Mouse (Mus musculus) stomach, postnatal 0 days (tissue): Measurements from ENCODE around the gene Mak. TPM values are rescaled to one million over a fixed set of nuclear protein-coding genes. Genes with fewer than 3 reads are reported as not detected.
"Not testable (repeated sequence)": the region's sequence is repeated elsewhere in the genome, so short reads cannot be mapped to it uniquely, and the experiment has no call there.

Experiments used
- ATAC-seq: fragments of 200-750 bp; cut with Nextera tagmentation; 2 replicates; pipeline ENCODE4 v1.8.0; 2017; ENCODE audit not compliant: low FRiP score, low TSS enrichment
- DNase-seq: peaks from one replicate; pipeline ENCODE4 v3.0.0-alpha.2; 2016; ENCODE audit warnings: low spot score
- H3K27ac ChIP-seq: fragments of 300-500 bp; sonication (generic); replicated peaks from 2 replicates; pipeline ENCODE4 v1.5.1; 2014; ENCODE audit warnings: mild to moderate bottlenecking, control low read depth
- H3K27me3 ChIP-seq: fragments of 300-500 bp; sonication (generic); 2 replicates; pipeline ENCODE4 v1.6.1; 2014; ENCODE audit warnings: low read length; ENCODE audit not compliant: control insufficient read depth, insufficient read depth
- H3K36me3 ChIP-seq: fragments of 300-500 bp; sonication (generic); 2 replicates; pipeline ENCODE4 v1.6.1; 2014; ENCODE audit warnings: low read length, mixed read lengths; ENCODE audit not compliant: control insufficient read depth, insufficient read depth
- H3K4me1 ChIP-seq: fragments of 300-500 bp; sonication (generic); replicated peaks from 2 replicates; pipeline ENCODE4 v1.6.1; 2014; ENCODE audit warnings: antibody characterized with exemption; ENCODE audit not compliant: control insufficient read depth, insufficient read depth
- H3K4me2 ChIP-seq: fragments of 300-500 bp; sonication (generic); replicated peaks from 2 replicates; pipeline ENCODE4 v1.6.1; 2014; ENCODE audit warnings: low read depth, mild to moderate bottlenecking, control low read depth, moderate library complexity
- H3K4me3 ChIP-seq: fragments of 300-500 bp; sonication (generic); 2 replicates; pipeline ENCODE4 v1.5.1; 2014; ENCODE audit warnings: low read depth, low read length, control low read depth
- H3K9ac ChIP-seq: fragments of 300-500 bp; sonication (generic); 2 replicates; pipeline ENCODE4 v1.6.1; 2014; ENCODE audit warnings: mild to moderate bottlenecking, low read length, control low read depth, mixed read lengths
- H3K9me3 ChIP-seq: fragments of 300-500 bp; sonication (generic); 2 replicates; pipeline ENCODE4 v1.6.1; 2016; ENCODE audit warnings: low read length; ENCODE audit not compliant: control insufficient read depth
- CTCF ChIP-seq: IDR thresholded peaks from 2 replicates; pipeline ENCODE4 v1.5.1; 2016; ENCODE audit warnings: antibody characterized with exemption, low read depth, mild to moderate bottlenecking, moderate library complexity
- EP300 ChIP-seq: optimal IDR thresholded peaks from 2 replicates; pipeline ENCODE3; 2016; ENCODE audit warnings: antibody characterized with exemption
- WGBS: fragments of 180-500 bp; shearing (Covaris S2); extraction: QIAGEN DNeasy Blood & Tissue Kit; methylation state at CpG from one replicate; pipeline ENCODE4 v1.1.7; 2014; 5-methylcytosine and 5-hydroxymethylcytosine counted together
- polyA plus RNA-seq: library from polyadenylated mRNA; unstranded; fragments of >200 nt; fragmentation: Nextera tagmentation; extraction: Ambion mirVana; gene quantifications from 2 replicates; pipeline ENCODE4 v1.2.1, GENCODE M21; 2015

Gene Mak
- polyA plus RNA-seq, 1 experiment from 2014 or later = 0.24 TPM

- H3K27me3 ChIP-seq, H3K9ac ChIP-seq, H3K4me2 ChIP-seq, H3K9me3 ChIP-seq, H3K27ac ChIP-seq, H3K4me3 ChIP-seq, ATAC-seq, DNase-seq, H3K4me1 ChIP-seq, H3K36me3 ChIP-seq: not testable (repeated sequence)
- TF ChIP-seq CTCF = peak; percentile 18; the same call in 1 of the 2 replicates
- 68% methylated on average over 4 of the region's 4 CpGs for WGBS
These were observed 91.8 kb downstream of the Mak start for GRCm38 (mm10) chr13:40987608-40988303.

GRCm38 (mm10) chr13:40986081-40986480 is 93.4 kb downstream of the Mak start:
- TF ChIP-seq EP300 (no peak), CTCF (no peak)
- no peak overlapping the region for H3K4me2 ChIP-seq
- H3K4me3 ChIP-seq = no peak overlapping the region
- no peak overlapping the region for H3K9ac ChIP-seq
- 89% methylated on average over 5 of the region's 5 CpGs for WGBS
- H3K27ac ChIP-seq = no peak overlapping the region
- no peak for ATAC-seq
- no peaks in the 10 kb centered on the region for H3K9me3 ChIP-seq
- H3K27me3 ChIP-seq = no peaks in the 10 kb centered on the region
- H3K4me1 ChIP-seq = no peaks in the 10 kb centered on the region
- no peak for DNase-seq
- no peaks in the 10 kb centered on the region for H3K36me3 ChIP-seq

- no peak for ATAC-seq
These were observed 96.7 kb downstream of the Mak start for GRCm38 (mm10) chr13:40982759-40983158.

GRCm38 (mm10) chr13:40979321-40979720 is 100.2 kb downstream of the Mak start:
- Histone ChIP-seq H3K4me1 (no peaks in the 10 kb centered on the region), H3K9me3 (no peaks in the 10 kb centered on the region), H3K4me3 (no peak overlapping the region), H3K4me2 (no peak overlapping the region), H3K36me3 (no peaks in the 10 kb centered on the region), H3K9ac (no peak overlapping the region), H3K27ac (no peak overlapping the region), H3K27me3 (no peaks in the 10 kb centered on the region)
- TF ChIP-seq EP300 = no peak
- peak; percentile 62 for TF ChIP-seq CTCF
- WGBS = 40% methylated on average over 2 of the region's 2 CpGs
- no peak for ATAC-seq
- DNase-seq = no peak

More at GRCm38 (mm10) chr13:40982759-40983158, 96.7 kb downstream of the Mak start:
- Histone ChIP-seq H3K4me2 (no peak overlapping the region), H3K27ac (no peak overlapping the region), H3K9me3 (no peaks in the 10 kb centered on the region), H3K4me1 (no peaks in the 10 kb centered on the region), H3K27me3 (no peaks in the 10 kb centered on the region), H3K9ac (no peak overlapping the region), H3K36me3 (no peaks in the 10 kb centered on the region), H3K4me3 (no peak overlapping the region)
- 63% methylated on average over 1 of the region's 1 CpGs for WGBS
- TF ChIP-seq EP300 (no peak), CTCF (no peak)
- no peak for DNase-seq

GRCm38 (mm10) chr13:40978652-40979051 is 100.9 kb downstream of the Mak start:
- H3K27ac ChIP-seq = no peak overlapping the region
- H3K9ac ChIP-seq = no peak overlapping the region
- ATAC-seq (peak; percentile 59; the same call in 1 of the 2 replicates), DNase-seq (peak; percentile 23)
- H3K27me3 ChIP-seq = no peaks in the 10 kb centered on the region
- no peak overlapping the region for H3K4me2 ChIP-seq
- H3K36me3 ChIP-seq = no peaks in the 10 kb centered on the region
- WGBS = 40% methylated on average over 4 of the region's 4 CpGs
- no peaks in the 10 kb centered on the region for H3K9me3 ChIP-seq
- no peaks in the 10 kb centered on the region for H3K4me1 ChIP-seq
- H3K4me3 ChIP-seq = no peak overlapping the region
- TF ChIP-seq EP300 = no peak
- no peak for TF ChIP-seq CTCF

- H3K4me1 ChIP-seq = no peaks in the 10 kb centered on the region
- no peak overlapping the region for H3K4me3 ChIP-seq
- no peak overlapping the region for H3K4me2 ChIP-seq
- 23% methylated on average over 7 of the region's 7 CpGs for WGBS
- no peaks in the 10 kb centered on the region for H3K27me3 ChIP-seq
- ATAC-seq = no peak
- DNase-seq = peak; percentile 60
- no peaks in the 10 kb centered on the region for H3K9me3 ChIP-seq
- no peak overlapping the region for H3K9ac ChIP-seq
- no peak overlapping the region for H3K27ac ChIP-seq
- H3K36me3 ChIP-seq = no peaks in the 10 kb centered on the region
- TF ChIP-seq CTCF = peak; percentile 81
- TF ChIP-seq EP300 = no peak
These were observed 101.9 kb downstream of the Mak start for GRCm38 (mm10) chr13:40977609-40978008.

Other genes with a start within 250 kb of the Mak start
- gene Gcnt2, start 220.0 kb downstream of the Mak start, polyA plus RNA-seq = 5.7 and 6.4 TPM in 2 replicates
- 60.2 and 63.8 TPM in 2 replicates for gene Pak1ip1, start 78.7 kb downstream of the Mak start, polyA plus RNA-seq
- 298 and 302 TPM in 2 replicates for gene Tmem14c, start 63.4 kb downstream of the Mak start, polyA plus RNA-seq
- not detected in 2 replicates for gene Gcm2, start 31.3 kb upstream of the Mak start, polyA plus RNA-seq
- 0.11 and 0.23 TPM in 2 replicates for gene Sycp2l, start 34.6 kb upstream of the Mak start, polyA plus RNA-seq
- 1.2 and 1.8 TPM in 2 replicates for gene Elovl2, start 140.7 kb upstream of the Mak start, polyA plus RNA-seq
- 9.0 and 9.4 TPM in 2 replicates for gene Smim13, start 170.1 kb upstream of the Mak start, polyA plus RNA-seq
- not detected in 2 replicates for gene Gm17364, start 194.3 kb upstream of the Mak start, polyA plus RNA-seq